Mouse (Mus musculus) heart, postnatal 4 days (tissue): Measurements from ENCODE around the gene Rbm3. TPM values are rescaled to one million over a fixed set of nuclear protein-coding genes. Genes with fewer than 3 reads are reported as not detected.

Experiments used
- DNase-seq: peaks from one replicate; pipeline ENCODE4 v3.0.0; 2021
- total RNA-seq, 2 experiments: library from RNA; stranded (reverse); gene quantifications; 2 replicates each; pipeline ENCODE4 v1.2.3; 2021

Gene Rbm3
- total RNA-seq, result 100 to 1,000 TPM; 471 to 553 TPM

GRCm38 (mm10) chrX:8145153-8145991 lies at the start of gene Rbm3:
Gene Rbm3, minus strand, starts transcription at chrX:8145880.
- DNase-seq, result peak; percentile 86

DNA sequence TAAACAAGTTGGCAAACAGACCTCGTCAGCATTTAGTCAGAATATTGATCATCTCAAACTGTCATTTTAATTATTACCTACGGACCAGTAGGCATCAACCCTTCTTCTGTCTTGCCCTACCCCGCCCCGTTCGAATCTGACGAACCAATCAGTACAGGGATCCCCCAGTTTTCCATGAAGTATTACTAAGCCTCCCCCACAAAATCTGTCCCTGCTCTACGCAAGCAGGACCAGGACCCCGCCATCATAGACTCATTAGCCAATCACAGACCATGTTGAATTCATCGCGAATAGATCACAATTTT lies 47.7 kb upstream of the Rbm3 start, which contains the start of gene Ebp:
TSS of gene Ebp (minus strand) at position 94 of the 305 bp plus-strand sequence.
- DNase-seq, result peak; percentile 8

GRCm38 (mm10) chrX:8192640-8193418 lies 47.1 kb upstream of the Rbm3 start:
- peak; percentile 79 for DNase-seq

DNA sequence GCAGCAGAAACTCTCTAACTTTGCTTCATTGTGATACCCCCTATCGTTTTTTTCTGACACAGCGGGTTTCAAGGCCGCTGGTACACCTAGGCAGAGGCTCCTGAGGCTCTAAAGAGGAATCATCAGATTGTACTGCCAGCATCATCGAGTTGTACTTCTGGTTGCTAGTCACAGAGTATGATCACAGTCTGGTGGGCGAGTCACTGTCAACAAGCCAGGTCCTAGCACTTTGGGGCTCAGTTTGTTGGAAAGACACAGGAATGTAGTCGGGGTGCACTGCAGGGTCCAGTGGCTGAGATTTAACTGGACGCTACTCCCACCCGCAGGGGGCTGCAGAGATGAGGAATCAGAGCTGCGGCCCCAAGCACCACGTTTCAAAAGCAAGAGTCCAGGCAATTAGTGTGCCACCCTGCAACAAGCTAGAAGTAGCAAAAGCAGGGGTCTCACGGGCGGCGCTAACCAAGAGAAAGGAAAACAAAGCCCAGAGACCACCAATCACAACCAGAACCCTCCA lies 46.5 kb upstream of the Rbm3 start:
- DNase-seq, result no peak

DNA sequence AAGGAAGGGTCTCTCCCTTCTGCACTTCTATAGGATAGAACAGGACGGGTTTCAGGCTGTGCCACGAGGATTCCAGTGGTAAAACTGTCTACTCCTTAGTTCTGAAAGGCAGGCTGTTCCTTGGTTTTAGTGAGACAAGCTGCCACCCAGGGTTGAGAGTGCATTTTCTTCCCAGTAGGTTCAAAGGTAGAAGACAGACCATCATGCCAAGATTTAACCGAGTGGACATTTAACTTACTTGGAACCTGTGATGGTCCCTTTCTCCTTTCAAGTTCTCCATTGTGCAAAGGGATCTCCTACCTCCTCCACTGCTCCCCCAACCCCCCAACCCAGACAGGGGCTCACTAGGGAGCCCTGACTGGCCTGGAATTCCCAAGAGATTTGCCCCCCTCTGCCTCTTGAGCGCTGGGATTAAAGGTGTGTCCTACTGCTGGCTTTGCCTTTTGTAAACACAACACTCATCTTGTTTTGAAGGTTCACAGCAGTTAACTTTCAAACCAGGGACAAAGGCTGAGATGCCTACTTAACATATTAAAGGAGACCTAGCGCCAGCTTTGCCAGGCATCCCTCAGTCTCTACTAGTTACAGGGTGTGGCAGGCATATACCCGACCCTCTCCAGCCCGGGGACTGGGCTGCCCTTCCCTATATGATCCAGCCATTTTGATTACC lies 37.3 kb upstream of the Rbm3 start:
- no peak for DNase-seq

DNA sequence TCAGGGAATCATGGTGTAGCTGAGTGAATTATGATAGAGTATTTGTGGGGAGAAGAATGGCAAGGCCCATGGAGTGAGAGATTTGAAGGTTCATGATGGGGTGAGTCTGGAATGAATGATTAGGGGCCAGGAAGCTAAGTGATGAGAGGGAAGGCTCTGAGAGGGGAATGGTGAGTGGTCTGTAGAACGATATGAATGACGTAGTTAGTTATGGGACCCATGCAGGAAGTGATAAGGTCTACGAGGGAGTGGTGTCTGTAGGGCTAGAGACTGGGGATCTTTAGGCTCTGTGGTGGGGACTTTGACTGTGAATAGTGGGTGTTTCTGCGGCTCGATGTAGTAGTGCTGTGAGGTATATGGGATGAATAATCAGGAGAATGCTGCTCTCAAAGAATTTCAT lies 34.0 kb upstream of the Rbm3 start:
- no peak for DNase-seq

DNA sequence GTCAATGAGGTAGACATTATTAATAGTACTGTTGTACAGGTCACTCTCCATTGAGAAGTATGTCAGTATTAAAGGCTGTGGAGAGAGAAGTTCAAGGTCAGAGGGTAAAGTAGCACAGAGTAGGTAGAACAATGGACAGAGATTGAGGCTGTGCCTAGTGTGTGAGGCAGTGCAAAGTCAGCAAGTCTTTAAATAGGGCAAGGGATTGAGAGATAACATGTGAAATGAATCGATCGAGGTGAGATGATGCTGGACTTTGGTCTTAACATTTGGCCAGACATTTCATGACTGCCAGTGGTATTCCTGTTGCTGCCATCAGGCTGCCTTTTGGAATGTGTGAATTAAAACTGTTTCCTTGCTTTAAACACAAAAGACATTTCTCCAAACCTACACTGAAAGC lies 33.2 kb upstream of the Rbm3 start:
- no peak for DNase-seq

DNA sequence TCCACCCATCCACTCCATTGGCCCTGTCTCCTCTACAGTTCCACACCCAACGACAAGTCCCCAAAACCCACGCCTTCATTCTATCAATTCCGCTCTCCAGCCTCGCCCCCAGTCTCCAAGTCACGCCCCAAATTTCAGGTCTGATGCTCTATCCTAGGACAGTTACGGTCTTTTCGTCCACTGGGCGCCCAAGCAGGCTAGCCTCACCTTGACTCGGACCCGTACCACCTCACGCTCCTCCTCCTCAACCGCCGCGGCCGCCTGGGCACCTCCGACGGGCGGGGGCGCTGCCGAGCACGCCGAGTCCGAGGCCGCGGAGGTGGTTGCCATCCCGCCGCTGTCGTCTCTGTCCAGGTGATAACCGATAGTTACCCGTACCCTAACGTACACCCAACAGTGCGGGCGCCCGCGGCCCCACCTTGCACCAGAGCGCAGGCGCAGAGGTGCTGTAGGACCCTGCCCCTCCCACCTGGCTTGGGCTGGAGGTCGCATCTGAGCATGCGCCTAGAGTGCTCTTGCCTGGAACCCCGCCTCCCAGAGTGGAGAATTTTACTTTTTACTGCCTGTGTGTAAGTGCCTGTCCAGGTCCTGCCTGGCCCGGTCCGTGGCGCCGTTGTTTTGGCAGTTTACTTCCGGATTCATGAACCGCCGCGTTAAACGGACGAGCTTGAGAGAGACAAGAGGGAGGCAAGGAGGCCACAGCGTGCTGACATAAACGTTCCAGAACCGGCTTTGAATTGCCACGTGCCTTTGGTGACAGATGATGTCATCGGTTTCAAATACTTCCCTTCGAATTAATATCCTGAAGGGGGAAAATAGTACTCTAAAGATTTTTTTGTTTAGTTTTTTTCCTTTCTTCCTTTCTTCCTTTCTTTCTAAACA lies 30.1 kb upstream of the Rbm3 start, which contains the start of gene Tbc1d25:
TSS of gene Tbc1d25 (minus strand) at position 678 of the 882 bp plus-strand sequence.
- DNase-seq, result peak; percentile 85

DNA sequence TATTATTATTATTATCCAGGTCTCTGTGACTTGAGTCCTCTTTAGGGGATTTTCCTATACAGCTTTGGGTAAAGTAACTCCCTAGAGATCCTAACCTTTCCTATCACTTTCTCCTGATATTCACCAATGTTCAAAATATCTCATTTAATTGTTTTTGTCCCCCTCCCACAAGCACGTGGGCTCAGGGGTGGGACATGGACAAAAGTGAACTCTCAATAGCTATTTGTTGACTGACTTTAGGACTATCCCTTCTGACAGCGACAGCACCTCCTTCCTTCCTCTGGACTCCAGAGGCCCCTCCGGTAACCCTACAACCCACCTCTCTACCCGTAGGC lies 29.5 kb upstream of the Rbm3 start:
- no peak for DNase-seq

DNA sequence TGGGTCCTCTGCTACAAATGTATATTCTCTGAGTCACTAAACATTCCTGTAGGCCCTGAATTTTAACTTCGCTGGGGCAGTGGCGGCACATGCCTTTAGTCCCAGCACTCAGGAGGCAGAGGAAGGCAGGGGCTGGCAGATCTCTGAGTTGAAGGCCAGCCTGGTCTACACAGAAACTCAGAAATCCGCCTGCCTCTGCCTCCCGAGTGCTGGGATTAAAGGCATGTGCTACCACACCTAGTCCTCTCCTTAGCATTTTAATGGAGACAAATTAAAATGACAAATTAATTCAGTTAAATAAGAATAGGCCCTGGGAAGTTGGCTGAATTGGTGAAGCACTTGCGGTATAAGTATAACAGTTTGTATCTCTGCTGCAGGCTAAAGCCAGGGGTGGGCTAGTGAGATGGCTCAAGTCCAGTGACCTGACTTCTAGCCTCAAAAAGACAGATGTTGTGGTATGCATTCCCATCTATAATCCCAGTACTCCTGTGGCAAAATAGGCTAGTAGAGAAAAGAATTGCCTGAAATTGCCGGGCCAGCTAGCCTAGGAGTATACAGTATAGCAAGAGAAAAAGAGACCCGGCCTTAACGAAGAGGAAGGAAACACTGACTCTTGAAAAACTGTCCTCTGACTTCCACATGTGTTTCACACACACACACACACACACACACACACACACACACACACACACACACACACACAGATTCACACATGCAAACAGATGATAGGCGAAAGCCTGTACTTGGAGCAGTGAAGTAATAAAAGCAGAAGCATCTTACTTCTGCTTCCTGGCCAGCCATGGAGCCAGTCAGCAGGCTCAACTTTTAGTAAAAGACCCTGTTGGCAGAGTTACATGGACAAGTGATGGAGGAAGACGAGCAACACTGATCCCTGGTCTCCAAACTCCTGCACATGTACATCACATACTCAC lies 22.3 kb upstream of the Rbm3 start:
- no peak for DNase-seq

GRCm38 (mm10) chrX:8164471-8164870 lies 18.8 kb upstream of the Rbm3 start:
- DNase-seq, result no peak

- no peak for DNase-seq
Observed at GRCm38 (mm10) chrX:8163076-8163475, 17.4 kb upstream of the Rbm3 start.

GRCm38 (mm10) chrX:8143750-8144149 lies 1.9 kb downstream of the Rbm3 start:
- DNase-seq, result no peak

DNA sequence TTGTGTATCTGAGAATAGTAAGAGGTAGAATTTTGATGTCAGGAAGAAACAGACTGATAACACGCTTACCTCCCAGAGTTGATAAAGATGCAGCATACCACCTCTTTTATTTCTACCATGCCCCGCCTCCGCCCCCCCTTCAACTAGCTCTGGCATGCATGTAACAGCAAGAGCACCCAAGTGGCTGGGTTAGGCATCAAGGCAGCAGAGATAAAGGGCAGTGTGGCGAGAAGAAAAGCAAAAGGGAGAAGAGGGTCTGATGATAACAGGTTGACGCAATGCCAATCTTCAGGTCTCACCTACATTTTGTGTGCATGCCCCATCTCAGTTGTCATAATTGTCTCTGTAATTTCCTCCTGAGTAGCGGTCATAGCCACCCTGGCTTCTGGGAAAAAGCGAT lies 2.7 kb downstream of the Rbm3 start:
- no peak for DNase-seq

DNA sequence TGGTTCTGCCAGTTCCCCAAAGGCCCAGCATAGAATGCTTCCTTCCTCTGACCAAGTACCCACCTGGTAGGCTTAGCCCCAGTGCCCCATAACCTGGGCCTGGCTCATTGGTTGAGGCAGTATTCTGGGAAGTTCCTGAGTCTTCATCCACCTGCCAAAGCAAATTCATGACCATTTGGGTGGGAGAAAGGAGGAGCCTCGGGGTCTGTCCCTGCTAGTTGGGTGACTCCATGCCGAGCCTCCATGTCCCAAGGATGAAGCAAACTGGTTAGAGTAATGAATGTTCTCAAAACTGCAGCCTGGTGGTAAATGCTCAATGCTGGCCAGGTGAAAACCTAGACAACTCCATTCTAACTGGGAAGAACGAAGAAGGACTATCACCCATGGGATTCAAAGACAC lies 4.6 kb downstream of the Rbm3 start:
- no peak for DNase-seq

DNA sequence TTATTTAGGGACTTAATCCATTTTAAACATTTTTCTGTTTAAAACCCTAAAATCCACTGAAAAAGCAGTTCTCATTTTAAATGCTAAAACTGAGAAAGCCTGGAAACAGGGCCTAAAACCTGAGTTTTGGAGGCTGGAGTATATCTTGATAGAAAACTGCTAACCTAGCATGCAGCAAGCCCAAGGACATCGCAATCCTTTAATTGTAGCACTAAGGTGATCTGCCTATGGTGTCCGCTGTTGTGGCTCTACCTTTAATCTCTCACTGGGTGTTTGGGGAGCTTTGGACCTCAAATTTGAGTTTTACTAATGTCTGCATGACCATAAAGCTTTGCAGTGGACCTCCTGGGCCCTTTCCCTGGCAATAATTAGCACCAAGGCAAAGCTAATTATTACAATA lies 5.2 kb downstream of the Rbm3 start:
- DNase-seq, result no peak

GRCm38 (mm10) chrX:8139480-8139879 lies 6.2 kb downstream of the Rbm3 start:
- DNase-seq, result no peak

- no peak for DNase-seq
Observed at GRCm38 (mm10) chrX:8135886-8136285, 9.8 kb downstream of the Rbm3 start.

- peak; percentile 90 for DNase-seq
Observed at GRCm38 (mm10) chrX:8132017-8132976, 13.4 kb downstream of the Rbm3 start, which contains the start of gene Wdr13. Gene Wdr13, minus strand, starts transcription at chrX:8132892.

- no peak for DNase-seq
Observed at GRCm38 (mm10) chrX:8131393-8131792, 14.3 kb downstream of the Rbm3 start.
